Mouse (Mus musculus) spleen, adult 18-20 months (tissue): ENCODE results near the gene Tmem115.

Experiments
- DNase-seq, 2 experiments: peaks; one replicate each; pipeline ENCODE4 v3.0.0; 2022; ENCODE audit warnings: mixed read lengths in 2 of 2

The Tmem115 gene

DNA sequence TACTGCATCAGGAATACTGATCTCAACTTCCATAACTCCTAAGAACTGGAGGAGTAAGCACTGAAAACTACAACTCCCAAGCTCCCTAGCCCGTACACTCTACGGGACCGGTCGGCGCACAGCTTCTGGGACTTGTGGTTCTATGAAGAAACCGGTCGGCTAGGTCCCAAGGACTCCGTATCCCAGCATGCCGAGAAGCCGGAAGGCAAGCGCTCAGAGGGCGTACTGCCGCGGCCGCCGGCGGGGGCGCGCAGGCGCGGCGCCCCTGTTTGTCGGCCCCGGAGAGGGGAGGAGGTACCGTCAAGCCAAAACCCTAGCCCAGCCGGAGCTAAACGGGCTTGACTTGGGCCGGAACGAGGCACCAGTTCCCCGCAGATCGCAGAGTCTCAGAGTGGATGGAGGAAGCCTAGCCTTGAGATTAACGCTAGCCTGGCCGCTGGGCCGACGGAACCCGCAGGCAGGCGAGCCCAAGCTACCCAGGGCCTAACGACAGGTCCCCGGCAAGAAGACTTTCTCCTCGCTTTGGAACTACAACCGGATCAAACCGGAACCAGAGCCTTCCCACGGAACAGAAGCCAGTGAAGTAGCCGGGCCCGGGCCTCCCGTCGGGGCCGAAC is at the start of gene Tmem115:
TSS of gene Tmem115 (plus strand) at position 155 of the 617 bp plus-strand sequence.
- peak; percentile 80 to 86 for DNase-seq

DNA sequence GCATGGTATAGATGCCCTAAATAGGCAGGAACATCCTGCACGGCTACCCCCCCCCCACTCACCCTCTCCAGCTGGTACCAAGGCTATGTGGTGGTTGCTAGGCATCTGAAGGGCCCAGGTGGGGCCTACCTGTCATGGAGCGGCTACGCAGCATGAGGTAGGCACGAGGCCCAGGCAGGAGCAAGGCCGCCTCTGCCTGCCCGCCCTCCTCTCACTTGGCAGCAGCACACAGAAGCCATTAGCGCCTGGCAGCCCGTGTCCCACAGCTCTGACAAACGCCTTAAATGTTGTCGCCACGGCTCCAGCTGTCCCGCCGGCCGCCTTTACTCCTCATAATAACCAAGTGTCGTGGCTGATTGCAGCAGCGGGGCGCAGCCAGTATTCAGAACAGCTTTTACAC is 49.4 kb upstream of the Tmem115 start:
- DNase-seq = no peak

GRCm38 (mm10) chr9:107484766-107485165 is 49.0 kb upstream of the Tmem115 start:
- DNase-seq = no peak

GRCm38 (mm10) chr9:107486086-107486485 is 47.7 kb upstream of the Tmem115 start:
- DNase-seq = no peak

GRCm38 (mm10) chr9:107486507-107487225 is 47.1 kb upstream of the Tmem115 start:
- no peak for DNase-seq

- DNase-seq = no peak
Observed at GRCm38 (mm10) chr9:107490146-107490545, 43.6 kb upstream of the Tmem115 start.

DNA sequence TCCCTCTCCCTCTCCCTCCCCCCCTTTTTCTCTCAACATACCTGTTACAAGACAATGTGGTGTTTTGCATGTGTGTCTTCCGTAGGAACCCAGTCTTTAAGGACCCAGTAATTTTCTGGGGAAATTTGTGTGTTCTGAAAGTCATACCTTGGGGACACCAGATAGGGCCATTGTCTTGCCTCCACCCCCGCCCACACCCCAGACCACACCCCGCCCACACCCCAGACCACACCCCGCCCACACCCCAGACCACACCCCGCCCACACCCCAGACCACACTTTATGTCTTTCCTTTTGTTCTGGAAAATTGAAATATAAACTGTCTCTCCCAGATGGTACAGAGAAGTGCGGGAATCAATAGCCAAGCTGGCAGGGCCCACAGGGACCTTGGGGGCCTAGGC is 43.1 kb upstream of the Tmem115 start:
- DNase-seq = no peak

- DNase-seq = no peak
Observed at GRCm38 (mm10) chr9:107493511-107493910, 40.2 kb upstream of the Tmem115 start.

DNA sequence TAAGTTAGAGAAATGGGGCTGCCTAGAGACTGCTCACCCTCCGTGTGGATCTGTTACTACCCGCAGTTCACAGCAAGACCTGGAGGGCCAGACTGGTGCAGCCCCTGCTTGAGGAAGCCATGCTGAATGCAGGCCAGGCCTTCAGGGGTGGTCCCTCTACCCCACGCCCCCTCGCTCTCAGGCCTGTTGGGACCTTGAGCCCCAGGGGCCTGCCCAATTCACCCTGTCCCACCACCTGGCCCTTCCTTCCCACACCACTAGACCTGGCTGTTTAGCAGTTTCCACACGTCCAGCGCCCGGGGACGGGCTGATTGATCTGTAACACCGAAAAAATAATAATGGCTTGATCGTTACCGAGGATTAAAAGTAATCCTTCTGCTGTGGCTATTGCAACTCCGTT is 39.5 kb upstream of the Tmem115 start:
- no peak for DNase-seq

DNA sequence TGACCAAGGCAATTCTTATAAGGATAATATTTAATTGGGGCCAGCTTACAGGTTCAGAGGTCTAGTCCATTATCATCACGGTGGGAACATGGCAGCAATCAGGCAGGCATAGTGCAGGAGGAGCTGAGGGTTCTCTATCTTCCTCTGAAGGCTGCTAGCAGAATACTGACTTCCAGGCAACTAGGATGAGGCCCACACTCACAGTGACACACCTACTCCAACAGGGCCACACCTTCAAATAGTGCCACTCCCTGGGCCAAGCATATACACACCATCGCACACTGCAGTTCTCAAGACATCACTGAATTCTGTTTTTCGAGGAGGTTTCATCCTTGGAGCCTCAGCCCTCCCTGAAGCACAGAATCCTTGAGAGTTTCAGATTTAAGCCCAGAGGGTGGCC is 37.4 kb upstream of the Tmem115 start:
- no peak for DNase-seq

- no peak for DNase-seq
Observed at GRCm38 (mm10) chr9:107500708-107501286, 32.9 kb upstream of the Tmem115 start.

- no peak for DNase-seq
Observed at GRCm38 (mm10) chr9:107502131-107502846, 31.5 kb upstream of the Tmem115 start.

- DNase-seq = no peak
Observed at GRCm38 (mm10) chr9:107504662-107505537, 28.8 kb upstream of the Tmem115 start.

GRCm38 (mm10) chr9:107508266-107508665 is 25.5 kb upstream of the Tmem115 start:
- no peak for DNase-seq

DNA sequence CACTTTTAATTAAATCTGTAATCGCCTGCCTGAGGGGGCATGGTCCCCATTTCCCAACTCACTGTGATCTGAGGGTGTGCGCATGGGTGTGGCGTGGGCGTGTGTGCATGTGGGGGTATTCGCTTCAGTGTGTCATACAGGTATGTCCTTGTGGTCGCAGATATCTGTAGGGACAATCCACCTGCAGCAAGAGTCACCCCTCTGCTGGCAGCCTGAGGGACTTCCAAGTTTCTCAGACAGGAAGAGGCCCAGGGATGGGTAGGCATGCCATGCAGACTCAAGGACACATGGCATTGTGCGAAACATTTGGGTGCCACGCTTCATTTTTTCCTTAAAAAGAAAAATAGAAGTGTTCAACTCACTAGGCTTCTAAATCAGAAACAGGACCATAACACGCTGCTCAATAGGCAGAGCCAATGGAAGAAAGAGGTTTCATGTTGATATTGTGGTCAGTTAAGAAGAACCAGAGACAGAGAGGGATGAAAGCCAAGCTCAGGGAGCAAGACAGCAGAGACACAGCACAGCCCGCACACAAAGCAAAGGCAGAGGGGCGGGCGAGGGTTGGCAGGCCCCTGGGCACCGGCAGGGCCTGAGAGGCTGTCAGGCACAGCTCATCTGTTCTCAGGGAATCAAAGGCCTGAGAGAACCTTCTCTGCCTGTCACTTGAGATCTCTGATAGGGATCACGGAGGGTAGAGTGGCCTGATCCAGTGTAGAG is 23.2 kb upstream of the Tmem115 start:
- no peak for DNase-seq

DNA sequence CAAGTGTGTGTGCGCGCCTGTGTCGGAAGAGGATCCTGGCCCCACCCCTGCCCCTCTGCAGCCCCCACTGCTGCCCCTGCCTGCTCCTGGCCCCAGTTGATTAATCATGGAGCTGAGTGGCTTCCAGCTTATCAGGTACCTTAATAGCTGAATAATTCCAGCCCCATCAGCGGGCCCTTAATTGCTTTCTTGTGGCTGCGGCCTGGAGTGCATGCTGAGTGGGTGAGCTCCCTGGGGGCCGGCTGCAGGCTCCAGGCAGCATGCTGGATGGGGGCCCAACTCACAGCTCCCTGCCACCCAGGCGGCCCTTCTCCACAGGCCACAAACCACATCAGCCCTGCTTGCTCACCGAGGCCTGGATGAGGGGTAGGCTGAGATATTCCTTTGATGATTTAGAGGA is 22.3 kb upstream of the Tmem115 start:
- no peak for DNase-seq

DNA sequence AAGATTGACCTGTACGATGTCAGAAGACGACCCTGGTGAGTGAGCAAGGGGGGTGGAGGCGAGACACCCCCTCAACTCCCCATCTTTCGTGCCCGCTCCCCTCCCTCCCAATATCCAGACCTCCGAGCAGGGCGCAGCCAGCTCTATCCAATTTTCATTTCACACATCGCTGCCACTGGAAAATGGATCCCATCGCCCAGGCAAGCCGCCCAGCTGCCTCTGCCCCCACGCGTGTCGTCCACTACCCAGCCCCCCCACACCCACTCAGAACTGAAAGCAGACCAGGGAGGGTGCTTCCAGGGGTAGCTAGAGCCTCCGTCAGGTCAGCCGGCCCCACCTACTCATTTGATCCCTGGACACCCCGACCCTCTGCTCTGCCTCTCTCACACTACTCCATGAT is 21.4 kb upstream of the Tmem115 start:
- no peak for DNase-seq

GRCm38 (mm10) chr9:107514303-107514955 is 19.3 kb upstream of the Tmem115 start:
- peak; percentile 45 to 75 for DNase-seq

GRCm38 (mm10) chr9:107520331-107520730 is 13.4 kb upstream of the Tmem115 start:
- DNase-seq = no peak

- no peak for DNase-seq
Observed at GRCm38 (mm10) chr9:107521190-107521589, 12.6 kb upstream of the Tmem115 start.

- peak in 1 of 2 experiments; percentile 44 for DNase-seq
Observed at GRCm38 (mm10) chr9:107521711-107522399, 11.9 kb upstream of the Tmem115 start.
